Mouse (Mus musculus) embryonic fibroblast, embryonic 13.5 days (primary cell): Measurements from ENCODE around the gene Hsd3b7. TPM values are rescaled to one million over a fixed set of nuclear protein-coding genes. Genes with fewer than 3 reads are reported as not detected.

Source experiments
- H3K27ac ChIP-seq: 2 replicates; pipeline ENCODE4 v1.5.1; 2012; ENCODE audit warnings: low read length, control low read depth, inconsistent platforms; ENCODE audit not compliant: insufficient read depth
- H3K4me1 ChIP-seq: 2 replicates; pipeline ENCODE4 v1.6.1; 2011; ENCODE audit warnings: low read length; ENCODE audit not compliant: control insufficient read depth, insufficient read depth
- H3K4me3 ChIP-seq: 2 replicates; pipeline ENCODE4 v1.5.1; 2011; ENCODE audit warnings: mild to moderate bottlenecking, control low read depth, low read length; ENCODE audit not compliant: insufficient read depth
- CTCF ChIP-seq: IDR thresholded peaks from 2 replicates; pipeline ENCODE4 v1.5.1; 2011; ENCODE audit warnings: mild to moderate bottlenecking, control low read depth, low read length, moderate library complexity, borderline replicate concordance; ENCODE audit not compliant: insufficient read depth
- POLR2A ChIP-seq: IDR thresholded peaks from 2 replicates; pipeline ENCODE4 v1.6.1; 2011; ENCODE audit warnings: low read depth, mild to moderate bottlenecking, control low read depth, low read length, moderate library complexity
- polyA plus RNA-seq: library from polyadenylated mRNA; stranded (reverse); fragments of >200 nt; gene quantifications from 2 replicates; pipeline ENCODE4 v1.2.4, GENCODE M21; 2011; ENCODE audit warnings: low read depth; ENCODE audit not compliant: missing spikeins, insufficient read length

Hsd3b7 gene
- polyA plus RNA-seq, 1 experiment: 9.4 TPM

DNA sequence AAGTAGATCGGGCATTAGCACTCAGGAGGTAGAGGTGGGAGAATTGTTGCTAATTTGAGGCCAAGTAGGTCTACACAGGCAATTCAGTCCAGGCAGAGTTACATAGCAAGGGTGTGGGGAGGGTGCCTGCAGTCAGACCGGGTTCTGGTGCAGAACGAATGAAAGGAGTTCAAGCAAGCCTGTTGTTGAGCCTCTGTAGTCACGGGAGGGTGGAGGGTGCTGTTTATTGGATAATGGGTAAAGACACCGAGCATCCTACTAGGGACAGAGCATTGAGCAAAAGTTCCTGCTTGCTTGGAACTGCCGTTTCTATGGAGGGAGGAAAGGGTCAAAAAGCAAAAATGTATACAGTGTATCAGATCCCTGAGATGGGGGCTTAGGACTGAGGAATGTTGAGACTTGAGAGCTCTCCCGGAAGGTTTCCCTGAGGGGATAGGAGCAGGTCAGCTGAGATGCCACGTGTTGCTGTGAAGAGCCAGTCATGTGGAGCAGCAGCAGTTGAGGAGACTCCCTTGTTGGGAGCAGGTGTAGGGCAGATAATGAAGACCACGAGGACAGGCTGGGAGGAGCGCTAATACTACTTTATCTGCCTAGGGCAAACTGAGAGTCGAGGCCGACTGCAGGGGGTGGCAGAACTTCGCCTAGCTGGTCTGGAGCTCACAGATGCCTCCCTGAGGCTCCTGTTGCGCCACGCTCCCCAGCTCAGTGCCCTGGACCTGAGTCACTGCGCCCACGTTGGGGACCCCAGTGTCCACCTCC, 33.4 kb upstream of the Hsd3b7 start:
- Histone ChIP-seq H3K27ac (no peak overlapping the region), H3K4me1 (no peaks in the 10 kb centered on the region; the same call in 1 of the 2 replicates), H3K4me3 (no peak overlapping the region)
- TF ChIP-seq POLR2A (no peak), CTCF (no peak)

DNA sequence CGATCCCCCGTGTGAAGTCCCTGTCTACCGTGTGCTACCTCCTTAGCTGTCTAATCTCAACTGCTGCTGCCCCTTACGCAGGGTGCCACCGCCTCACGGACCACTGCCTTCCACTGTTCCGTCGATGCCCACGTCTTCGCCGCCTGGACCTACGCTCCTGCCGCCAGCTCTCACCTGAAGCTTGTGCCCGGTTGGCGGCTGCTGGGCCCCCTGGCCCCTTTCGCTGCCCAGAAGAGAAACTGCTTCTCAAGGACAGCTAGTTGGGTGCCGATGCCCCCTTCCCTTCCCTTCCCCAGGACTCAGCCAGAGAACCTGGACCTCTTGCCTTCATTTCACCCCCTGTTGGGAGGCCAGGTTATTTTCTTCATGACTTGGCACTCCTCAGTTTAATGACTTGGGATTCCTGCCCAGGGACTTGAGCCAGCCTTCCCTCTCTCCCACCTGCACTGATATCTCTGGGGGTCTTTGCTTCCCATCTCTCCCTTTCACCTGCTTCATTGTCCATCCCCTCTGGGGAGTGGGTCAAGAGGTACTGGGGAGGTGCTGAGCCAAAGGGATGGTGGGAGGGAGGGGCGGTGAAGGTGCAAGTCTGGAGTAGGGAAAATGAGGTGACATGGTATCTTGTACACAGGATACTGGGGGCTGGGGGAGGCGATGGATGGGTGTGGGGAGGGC, 32.6 kb upstream of the Hsd3b7 start:
- TF ChIP-seq POLR2A (no peak), CTCF (no peak)
- no peak overlapping the region for H3K27ac ChIP-seq
- H3K4me3 ChIP-seq: no peak overlapping the region

DNA sequence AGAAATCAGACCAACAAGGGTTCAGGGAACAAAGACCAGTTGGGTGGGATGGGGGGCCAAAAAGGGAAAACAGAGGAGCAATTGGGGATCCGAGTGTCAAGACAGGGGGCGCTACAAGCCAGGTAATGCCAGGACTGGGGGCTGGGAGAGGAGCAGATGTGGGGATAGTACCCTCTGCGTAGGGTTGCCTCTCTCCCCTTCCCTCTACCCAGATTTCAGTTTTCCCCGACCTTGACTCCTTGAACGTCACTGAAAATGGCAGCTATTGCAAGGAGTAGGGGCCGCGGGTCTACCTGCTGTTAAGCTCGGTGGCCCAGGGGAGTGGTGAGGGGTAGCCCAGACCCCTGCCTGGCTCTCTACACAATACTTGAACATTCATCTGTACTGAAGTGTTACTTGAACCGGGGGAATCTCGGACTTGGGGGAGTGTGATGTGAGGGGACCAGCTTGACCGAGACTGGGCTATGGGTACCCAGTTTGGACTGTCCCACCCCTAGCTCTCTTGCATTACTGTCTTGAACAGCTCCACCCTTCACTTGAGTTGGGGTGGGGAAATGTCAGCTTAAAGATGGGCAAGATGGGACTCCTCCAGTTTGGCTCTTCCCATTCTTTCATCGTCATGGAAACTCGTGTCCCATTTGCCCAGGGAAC, 31.9 kb upstream of the Hsd3b7 start:
- Histone ChIP-seq H3K27ac (no peak overlapping the region), H3K4me3 (no peak overlapping the region), H3K4me1 (no peaks in the 10 kb centered on the region; the same call in none of the 2 replicates)
- TF ChIP-seq POLR2A (no peak), CTCF (no peak)

More for the DNA sequence above, 32.6 kb upstream of the Hsd3b7 start:
- no peaks in the 10 kb centered on the region; the same call in none of the 2 replicates for H3K4me1 ChIP-seq

DNA sequence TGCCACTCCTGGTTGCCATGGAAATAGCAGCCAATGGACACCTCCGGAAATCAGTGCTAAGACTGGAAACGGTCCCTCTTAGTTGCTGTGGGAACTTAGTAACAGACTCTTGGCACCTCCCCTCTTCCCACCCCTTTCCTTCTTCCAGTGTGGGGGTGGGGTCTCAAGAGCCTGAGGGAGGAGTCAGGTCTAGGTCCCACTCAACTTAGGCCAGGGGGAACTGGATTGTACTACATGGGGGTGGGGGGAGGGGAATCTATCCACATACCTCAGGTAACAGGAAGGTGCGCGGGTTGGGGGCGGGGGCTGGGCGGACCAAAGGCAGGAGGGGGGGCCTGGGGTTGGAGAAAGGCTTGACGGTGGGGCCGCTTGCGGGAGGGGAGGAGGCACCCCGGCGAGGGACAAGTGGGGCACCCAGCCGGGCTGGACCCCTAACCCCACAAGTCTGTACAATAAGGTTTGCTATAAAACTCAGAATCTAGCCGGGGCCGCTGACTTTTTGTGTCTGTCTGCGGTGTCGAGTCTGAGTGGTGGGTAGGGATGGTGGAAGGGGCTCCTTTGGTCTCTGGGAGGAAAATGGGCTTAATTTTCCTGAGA, 31.3 kb upstream of the Hsd3b7 start:
- H3K4me1 ChIP-seq: no peaks in the 10 kb centered on the region; the same call in none of the 2 replicates
- peak overlapping the region; percentile 81 for H3K4me3 ChIP-seq
- TF ChIP-seq POLR2A (0 out of 2 replicates have a peak, but pooled peaks have one; percentile 18), CTCF (no peak)
- peak overlapping the region; percentile 73 for H3K27ac ChIP-seq

DNA sequence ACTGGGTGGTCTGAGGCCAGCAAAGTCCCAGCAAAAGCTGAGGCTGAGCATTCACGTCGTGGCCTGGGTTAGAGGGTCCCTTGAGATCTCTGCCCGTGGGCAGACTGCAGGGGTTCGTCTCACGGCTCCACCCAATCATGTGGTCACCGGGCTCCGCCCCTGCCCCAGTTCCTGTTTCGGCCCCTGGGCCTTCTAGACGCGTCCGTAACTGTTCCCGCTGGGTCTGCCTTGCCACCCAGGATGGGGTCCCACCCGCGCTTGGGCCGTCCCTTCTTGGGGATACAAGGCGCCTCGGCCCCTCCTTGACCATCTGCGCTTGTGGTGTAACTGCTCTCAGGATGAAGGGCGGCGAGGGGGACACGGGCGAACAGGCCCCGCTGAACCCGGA, 30.8 kb upstream of the Hsd3b7 start, which contains the start of gene Orai3:
Orai3 (plus strand) TSS at position 165 of the 388 bp plus-strand sequence.
- peak within 1 kb of the TSS; percentile 74 for H3K27ac ChIP-seq
- H3K4me1 ChIP-seq: no peaks in the 10 kb centered on the region; the same call in none of the 2 replicates
- TF ChIP-seq CTCF (no peak), POLR2A (peak; percentile 94)
- peak within 1 kb of the TSS; percentile 81 for H3K4me3 ChIP-seq

DNA sequence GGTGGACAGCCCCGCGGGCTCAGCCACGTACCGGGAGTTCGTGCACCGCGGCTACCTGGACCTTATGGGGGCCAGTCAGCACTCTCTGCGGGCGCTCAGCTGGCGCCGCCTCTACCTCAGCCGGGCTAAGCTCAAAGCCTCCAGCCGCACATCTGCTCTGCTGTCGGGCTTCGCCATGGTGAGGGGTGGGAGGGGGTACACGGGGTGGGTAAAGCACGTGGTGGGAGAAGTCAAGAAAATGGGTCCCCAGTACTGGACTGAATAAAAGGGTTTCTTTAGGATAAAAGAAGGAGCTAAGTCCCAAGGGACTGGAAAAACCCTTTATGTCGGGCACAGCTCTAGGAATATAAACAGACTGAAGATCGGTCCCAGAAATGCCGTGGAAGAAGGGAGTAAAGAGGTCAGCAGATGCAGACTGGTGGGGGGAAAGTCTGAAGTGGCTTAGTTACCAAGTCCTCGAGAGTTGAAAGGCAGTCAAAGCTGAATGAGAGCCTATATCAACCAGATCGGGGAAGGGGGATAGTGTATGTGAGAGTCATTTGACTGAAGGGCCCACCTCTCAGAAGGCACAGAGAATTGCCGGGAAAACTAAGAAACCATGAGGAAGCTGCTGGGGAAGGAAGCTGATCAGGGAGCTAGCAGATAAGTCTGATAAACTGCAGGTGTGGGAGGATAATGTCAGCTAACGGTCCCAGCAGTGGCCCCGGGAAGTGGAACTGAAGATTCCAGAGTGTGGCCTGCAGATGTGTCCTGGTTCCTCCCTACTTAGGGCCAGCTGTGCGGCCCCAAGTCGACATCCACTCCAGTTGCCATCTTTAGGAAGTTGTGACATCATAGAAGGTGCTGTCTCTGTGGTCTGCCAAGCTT, 30.1 kb upstream of the Hsd3b7 start:
- no peak for TF ChIP-seq CTCF
- TF ChIP-seq POLR2A: 0 out of 2 replicates have a peak, but pooled peaks have one; percentile 42
- H3K27ac ChIP-seq: peak overlapping the region; percentile 74
- H3K4me3 ChIP-seq: peak overlapping the region; percentile 81
- no peaks in the 10 kb centered on the region; the same call in none of the 2 replicates for H3K4me1 ChIP-seq

DNA sequence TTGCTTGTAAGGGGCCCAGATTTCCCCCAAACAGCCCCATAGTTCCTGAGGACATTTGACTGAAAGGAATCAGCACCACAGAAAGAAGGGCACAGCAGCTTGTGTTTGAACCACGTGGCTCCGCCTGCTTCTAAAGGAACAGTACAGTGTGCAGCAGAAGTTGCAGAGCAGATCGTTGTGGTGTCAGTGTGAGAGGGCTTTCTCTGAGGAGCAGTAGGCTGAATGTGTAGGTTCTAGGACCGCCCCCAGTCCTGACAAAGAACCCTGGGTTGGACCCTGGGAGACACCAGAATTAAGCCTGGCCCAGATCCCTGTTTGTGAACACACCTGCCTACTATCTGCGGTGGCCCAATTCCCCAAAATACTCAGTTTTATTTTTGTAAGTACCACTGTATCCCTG, 29.1 kb upstream of the Hsd3b7 start:
- no peak for TF ChIP-seq CTCF
- TF ChIP-seq POLR2A: peak; percentile 40; the same call in 1 of the 2 replicates
- no peak overlapping the region for H3K27ac ChIP-seq

DNA sequence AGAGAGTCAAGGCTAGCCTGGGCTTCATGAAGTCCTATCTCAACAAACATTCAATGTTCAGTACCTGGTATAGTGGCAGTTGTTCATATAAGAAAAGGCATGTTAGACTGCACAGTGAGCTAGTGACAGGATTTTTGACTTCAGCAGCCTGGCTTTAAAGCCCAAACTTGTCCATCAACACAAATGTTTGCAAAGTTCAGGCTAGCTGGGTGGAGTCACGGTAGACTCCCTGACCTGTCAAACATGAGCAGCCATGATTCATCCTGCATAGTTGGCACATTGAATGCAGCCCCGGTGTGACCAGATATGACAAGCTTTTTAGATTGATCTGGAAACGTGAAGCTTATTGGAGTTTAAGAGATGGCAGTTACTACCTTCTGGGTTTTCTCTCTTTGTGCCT, 28.3 kb upstream of the Hsd3b7 start:
- no peak for TF ChIP-seq CTCF
- TF ChIP-seq POLR2A: no peak
- no peak overlapping the region for H3K4me3 ChIP-seq
- H3K4me1 ChIP-seq: no peaks in the 10 kb centered on the region; the same call in none of the 2 replicates
- no peak overlapping the region for H3K27ac ChIP-seq

More for the DNA sequence above, 29.1 kb upstream of the Hsd3b7 start:
- Histone ChIP-seq H3K4me1 (no peaks in the 10 kb centered on the region; the same call in none of the 2 replicates), H3K4me3 (peak overlapping the region; percentile 81)

DNA sequence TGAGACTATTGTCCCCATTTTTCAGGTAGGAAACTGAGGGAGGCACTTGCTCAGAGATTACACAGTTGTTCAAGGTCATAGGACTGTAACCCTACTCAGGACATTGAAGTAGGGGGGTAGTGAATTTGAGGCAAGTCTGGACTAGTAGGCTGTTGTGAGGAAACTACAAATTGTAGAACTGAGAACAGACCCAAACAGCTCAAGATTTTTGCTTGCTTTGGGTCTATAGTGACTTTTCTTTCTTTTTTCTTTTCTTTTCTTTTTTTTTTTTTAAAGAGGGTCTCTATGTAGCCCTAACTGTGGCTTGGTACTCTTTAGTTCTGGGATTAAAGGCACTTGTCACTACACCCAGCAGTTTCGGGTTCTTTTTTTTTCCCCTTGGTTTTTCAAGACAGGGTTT, 27.8 kb upstream of the Hsd3b7 start:
- H3K4me1 ChIP-seq: no peaks in the 10 kb centered on the region; the same call in none of the 2 replicates
- H3K27ac ChIP-seq: no peak overlapping the region
- no peak overlapping the region for H3K4me3 ChIP-seq
- TF ChIP-seq POLR2A (no peak; the same call in 1 of the 2 replicates), CTCF (no peak)
